Mouse (Mus musculus): ENCODE data around the gene Cacna2d4. TPM values are rescaled to one million over a fixed set of nuclear protein-coding genes. Genes with fewer than 3 reads are reported as not detected.

The Cacna2d4 gene
- total RNA-seq, 2 experiments from 2014 or later = 1.7 to 3.1 TPM

- no peak for DNase-seq (ENCODE audit: low spot score in 2 of 2)
These were observed 17.0 kb upstream of the Cacna2d4 start for GRCm38 (mm10) chr6:119219237-119219870.

DNA sequence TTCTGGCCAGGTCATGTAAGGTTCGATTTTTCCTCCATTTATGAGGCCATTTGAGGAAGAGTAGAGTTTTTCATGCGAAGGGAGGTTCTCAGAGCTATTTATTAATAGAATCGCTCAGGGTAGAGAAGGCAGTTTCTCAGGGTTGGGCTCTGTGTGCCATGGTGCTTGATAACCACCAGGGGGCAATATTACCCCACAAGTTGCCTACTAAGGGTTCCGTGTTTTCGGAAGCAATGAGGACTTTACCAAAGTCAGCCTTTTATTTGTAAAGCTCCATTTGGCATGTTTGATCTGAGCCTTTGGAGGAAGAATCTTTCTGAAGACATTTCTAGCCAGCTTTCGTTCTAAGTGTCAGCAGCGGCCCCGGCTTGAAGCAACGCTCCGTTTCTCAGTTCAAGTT, 16.0 kb upstream of the Cacna2d4 start:
- peak; percentile 68 to 71 for DNase-seq (ENCODE audit: low spot score in 2 of 2)

DNA sequence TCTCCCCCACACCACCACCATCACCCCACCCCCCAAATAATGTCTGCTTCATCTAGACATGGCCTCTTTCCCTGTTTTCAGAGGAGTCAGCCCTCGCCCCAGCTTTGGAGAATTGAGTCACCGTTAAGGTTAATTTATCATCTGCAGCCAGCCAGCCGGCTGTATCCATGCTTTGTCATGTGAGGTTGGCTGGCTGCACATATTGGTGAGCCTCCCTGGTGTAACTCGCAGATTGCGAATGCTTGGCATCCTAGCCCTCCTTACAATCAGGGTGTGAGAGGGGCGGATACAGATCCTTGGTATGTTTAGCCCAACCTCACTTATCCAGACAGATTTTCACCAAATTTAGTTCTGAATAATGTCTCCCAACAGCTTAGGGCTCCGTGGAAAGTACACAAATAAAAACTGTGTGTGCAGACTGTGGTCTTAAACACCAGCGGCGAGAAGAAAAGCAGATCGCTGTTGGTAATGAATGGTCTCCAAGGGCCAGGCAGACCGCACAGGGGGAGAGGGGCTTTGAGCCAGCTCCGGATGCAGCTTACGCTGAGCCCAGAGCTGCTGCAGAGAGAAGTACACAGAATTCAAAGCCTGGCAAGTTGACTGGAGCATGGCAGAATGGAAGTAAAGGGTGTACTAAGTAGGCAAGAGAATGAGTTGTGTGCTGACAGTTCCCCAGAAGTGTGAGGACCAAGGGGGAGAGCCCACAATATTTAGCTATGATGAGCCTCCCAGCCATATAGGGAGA, 11.7 kb upstream of the Cacna2d4 start:
- no peak for DNase-seq (ENCODE audit: low spot score in 2 of 2)

DNA sequence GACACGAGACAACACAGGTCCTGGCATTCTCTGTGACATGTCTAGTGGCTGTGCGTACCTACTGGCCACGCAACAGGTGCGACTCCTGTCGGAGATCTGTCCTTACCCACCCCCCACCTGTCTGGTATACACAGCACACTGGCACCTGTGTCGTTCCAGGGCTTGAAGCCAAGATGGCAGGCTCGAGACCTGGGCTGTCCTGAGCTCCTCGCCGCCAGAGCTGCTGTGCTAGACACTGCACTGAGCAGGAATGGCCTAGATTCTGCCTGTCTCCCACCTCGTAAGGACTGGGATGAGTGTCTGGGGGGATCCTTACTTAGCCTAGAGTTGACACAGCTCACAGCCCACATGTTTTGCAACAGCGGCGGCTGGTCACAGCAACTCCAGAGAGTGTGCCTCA, 11.1 kb upstream of the Cacna2d4 start:
- no peak for DNase-seq (ENCODE audit: low spot score in 2 of 2)

GRCm38 (mm10) chr6:119225731-119226130, 10.6 kb upstream of the Cacna2d4 start:
- DNase-seq (ENCODE audit: low spot score in 2 of 2) = no peak

GRCm38 (mm10) chr6:119227001-119227400, 9.3 kb upstream of the Cacna2d4 start:
- DNase-seq (ENCODE audit: low spot score in 2 of 2) = no peak

DNA sequence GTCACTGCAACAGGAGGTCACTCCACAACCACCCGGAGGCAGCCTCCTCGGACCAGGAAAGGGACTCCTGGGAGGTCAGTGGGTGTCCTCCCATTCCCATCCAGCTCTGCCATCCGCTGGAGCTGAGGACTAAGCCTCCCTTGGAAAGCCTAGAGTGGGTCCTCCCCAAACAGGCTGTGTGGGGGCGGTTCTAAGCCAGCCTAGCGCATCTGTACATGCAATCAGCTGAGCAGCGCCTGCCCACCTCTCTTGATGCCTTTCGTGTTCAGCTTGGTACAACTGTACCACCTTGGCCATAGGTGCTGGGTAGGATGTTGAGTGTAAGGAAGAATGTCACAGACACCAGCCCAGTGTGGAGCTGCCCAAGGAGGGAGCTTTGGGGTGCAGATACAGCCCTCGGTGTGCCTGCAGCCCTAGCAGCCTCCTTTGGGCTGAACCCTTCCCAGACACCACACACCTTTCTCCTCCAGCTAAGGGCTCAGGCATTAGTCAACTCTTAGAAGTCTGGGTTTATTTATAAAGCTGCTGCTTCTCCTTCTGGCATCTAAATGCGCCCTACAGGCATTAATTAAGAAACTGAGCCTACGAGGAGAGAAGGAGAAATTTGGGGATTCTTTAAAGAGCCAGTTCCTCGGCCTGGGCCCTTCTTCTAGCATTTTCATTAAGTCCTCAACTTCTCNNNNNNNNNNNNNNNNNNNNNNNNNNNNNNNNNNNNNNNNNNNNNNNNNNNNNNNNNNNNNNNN, 7.3 kb upstream of the Cacna2d4 start:
- peak in 1 of 2 experiments; percentile 55 for DNase-seq (ENCODE audit: low spot score in 2 of 2)

- no peak for DNase-seq (ENCODE audit: low spot score in 2 of 2)
These were observed 3.3 kb upstream of the Cacna2d4 start for GRCm38 (mm10) chr6:119233066-119233465.

GRCm38 (mm10) chr6:119235441-119235840, 885 bp upstream of the Cacna2d4 start:
- no peak for DNase-seq (ENCODE audit: low spot score in 2 of 2)

- peak; percentile 61 for DNase-seq (ENCODE audit: low spot score in 2 of 2)
These were observed 1.2 kb downstream of the Cacna2d4 start for GRCm38 (mm10) chr6:119237427-119237989.

DNA sequence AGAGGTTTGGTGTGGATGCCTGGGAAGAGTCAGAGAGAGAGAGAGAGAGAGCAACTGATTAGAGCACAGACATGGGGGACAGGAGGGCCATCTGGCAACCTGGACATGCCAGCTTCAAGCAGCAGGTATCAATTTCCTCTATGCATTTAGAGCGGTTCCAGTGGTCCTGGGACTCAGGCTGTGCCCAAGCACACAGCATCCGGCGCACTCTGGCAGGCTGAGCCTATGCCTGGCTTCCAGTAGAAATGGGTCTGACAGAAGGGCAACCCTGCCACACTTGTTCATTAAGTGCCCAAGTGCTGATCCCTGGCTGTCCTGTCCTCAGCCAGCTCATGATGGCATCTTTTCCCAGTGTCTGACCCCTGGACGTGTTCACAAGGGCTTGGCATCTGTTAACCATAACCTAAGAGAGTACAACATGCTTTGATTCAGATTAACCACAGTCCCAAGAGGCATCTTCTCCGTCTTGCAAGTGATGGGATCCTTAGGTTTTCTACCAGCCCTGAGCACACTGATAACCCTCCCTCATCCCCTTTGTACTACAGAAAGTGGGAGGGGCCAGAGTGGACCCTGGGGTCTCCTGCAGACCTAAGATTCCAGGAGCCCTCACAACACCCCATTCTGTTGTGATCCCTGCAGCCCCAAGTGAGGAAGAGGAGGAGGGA, 3.1 kb downstream of the Cacna2d4 start:
- DNase-seq (ENCODE audit: low spot score in 2 of 2) = no peak

DNA sequence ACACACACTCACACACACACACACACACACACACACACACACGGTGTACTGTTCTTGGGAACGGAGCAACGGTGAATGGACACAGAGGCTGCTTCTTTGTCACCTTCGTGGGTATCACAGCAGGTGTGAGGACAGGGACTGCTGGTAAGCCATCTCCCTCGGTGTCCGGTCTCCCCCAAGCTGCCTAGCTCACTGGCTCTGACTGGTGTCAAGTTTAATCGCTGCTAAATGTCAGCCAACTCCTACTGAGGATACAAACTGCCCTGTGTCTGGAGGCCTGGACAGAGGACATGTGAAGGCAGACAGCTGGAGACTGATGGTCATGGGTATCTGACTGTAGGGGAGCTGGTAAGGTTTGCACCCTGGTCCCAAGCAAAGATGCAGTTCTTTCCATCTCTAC, 3.9 kb downstream of the Cacna2d4 start:
- DNase-seq (ENCODE audit: low spot score in 2 of 2) = no peak

- no peak for DNase-seq (ENCODE audit: low spot score in 2 of 2)
These were observed 4.8 kb downstream of the Cacna2d4 start for GRCm38 (mm10) chr6:119240871-119241705.

- no peak for DNase-seq (ENCODE audit: low spot score in 2 of 2)
These were observed 9.8 kb downstream of the Cacna2d4 start for GRCm38 (mm10) chr6:119246082-119246481.

DNA sequence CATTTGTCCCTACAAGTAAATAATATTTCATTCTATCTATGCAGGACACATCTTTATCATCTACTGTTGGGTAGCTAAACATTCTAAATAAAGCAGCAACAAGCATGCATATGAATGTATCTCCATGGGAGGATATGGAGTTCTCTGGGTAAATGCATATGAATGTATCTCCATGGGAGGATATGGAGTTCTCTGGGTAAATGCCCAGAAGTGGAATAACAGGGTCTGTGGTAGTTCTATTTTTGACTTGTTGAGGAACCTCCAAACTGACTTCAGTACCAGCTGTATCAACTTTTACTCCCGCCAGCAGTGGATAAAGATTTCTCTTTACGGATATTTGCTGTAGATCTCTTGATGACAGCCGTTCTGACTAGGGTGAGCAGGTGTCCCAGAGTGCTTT, 12.3 kb downstream of the Cacna2d4 start:
- no peak for DNase-seq (ENCODE audit: low spot score in 2 of 2)

GRCm38 (mm10) chr6:119249726-119250125, 13.4 kb downstream of the Cacna2d4 start:
- no peak for DNase-seq (ENCODE audit: low spot score in 2 of 2)

- DNase-seq (ENCODE audit: low spot score in 2 of 2) = no peak
These were observed 15.4 kb downstream of the Cacna2d4 start for GRCm38 (mm10) chr6:119251704-119252103.

DNA sequence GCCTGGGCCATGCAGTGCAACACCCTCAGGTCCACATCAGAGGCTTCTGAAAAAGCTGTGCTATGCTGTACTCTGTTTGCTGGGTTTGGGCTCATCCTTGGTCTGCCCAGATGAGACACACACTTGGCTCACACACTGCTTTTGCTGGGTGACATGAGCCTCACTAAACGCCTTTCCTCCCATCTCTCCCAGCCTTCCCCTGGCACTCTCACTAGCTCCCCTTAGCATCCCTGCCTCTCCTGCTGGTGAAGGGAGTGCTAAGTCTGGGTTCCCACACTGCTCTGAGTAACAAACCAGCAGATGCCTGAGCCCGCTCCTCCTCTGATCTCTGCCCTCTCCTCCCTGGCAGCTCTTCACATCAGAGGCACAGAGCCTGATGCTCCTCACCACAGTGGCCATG, 40.4 kb downstream of the Cacna2d4 start:
- no peak for DNase-seq (ENCODE audit: low spot score in 2 of 2)

GRCm38 (mm10) chr6:119280761-119281160, 44.4 kb downstream of the Cacna2d4 start:
- DNase-seq (ENCODE audit: low spot score in 2 of 2) = peak; percentile 61 to 68

- DNase-seq (ENCODE audit: low spot score in 2 of 2) = no peak
These were observed 65.0 kb downstream of the Cacna2d4 start for GRCm38 (mm10) chr6:119301310-119301709.

All from left cerebral cortex, adult 18-20 months (tissue).